Mouse (Mus musculus): ENCODE measurements around the gene Spryd3.

DNA sequence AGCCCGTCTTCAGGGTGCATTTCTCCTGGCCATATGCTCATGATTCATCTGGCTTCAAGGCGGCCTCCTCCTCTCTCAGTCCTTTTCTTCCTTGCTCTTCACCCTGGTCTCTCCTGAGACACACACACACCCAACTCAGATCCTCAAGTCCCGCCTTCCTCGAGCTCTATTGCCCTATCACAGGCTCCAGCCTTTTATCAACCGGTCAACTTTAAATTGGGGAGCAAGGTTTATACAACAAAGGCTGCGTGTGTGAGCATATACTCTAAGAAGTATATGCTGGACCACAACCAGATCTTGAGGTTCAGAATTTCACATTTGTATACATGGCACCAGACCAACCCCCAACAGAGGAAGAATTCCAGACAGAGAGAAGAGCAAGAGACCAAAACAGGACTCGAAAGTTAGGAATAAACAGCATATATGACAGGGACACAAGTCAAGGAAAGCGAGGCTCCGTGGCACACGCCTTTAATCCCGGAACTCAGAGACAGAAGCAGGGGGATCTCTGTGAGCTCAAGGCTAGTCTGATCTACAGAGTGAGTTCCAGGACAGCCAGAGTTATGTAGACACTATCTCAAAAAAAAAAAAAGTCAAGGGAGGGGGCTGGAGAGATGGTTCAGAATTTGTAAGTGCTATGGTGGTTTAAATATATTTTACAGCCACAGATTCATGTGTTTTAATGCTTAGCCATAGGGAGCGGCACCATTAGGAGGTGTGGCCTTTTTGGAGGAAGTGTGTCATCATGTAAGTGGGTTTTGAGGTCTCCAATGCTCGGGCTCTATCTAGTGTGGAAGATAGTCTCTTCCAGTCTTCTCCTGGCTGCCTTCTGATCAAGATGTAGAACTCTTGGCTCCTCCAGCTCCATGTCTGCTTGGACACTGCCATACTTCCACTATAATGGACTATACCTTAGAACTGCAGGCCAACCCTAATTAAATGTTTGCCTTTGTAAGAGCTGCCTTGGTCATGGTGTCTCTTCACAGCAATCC is 65.3 kb downstream of the Spryd3 start:
- no peak for TF ChIP-seq CTCF (IDR thresholded peaks at IDR 0.05)
- TF ChIP-seq EP300 (IDR thresholded peaks at IDR 0.05; ENCODE audit: insufficient read depth, low read depth, low read length), result no peak
- no peak for TF ChIP-seq POLR2A (IDR thresholded peaks at IDR 0.05; ENCODE audit: insufficient read depth, low read depth, low read length)
